Mouse (Mus musculus): ENCODE measurements at regions not wholly inside any gene's neighbourhood (a gene's known extent, or its start where the extent isn't known, plus 50 kb on each side); places are given as distances from the start of the nearest gene placed in this dataset.

DNA sequence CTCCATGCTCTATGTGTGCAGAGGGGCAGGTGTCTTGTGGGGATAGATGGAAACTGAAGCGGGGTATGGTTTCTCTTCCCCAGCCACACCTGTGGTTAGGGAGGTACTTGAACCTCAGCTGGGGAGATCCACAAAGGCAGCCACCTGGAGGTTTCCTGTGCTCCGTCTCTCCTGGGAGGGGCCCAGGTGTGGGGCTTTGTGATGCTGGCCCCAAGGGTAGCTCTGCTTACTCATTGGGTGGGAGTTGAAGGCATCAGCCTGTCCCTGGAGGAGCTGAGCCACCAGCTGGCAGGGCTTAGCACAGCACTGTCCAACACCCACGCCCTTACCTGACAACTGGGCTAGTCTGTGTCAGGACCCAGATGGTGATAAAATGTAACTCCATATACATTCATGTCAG, 81.4 kb downstream of the Lhx2 start:
- no peak for DNase-seq

DNA sequence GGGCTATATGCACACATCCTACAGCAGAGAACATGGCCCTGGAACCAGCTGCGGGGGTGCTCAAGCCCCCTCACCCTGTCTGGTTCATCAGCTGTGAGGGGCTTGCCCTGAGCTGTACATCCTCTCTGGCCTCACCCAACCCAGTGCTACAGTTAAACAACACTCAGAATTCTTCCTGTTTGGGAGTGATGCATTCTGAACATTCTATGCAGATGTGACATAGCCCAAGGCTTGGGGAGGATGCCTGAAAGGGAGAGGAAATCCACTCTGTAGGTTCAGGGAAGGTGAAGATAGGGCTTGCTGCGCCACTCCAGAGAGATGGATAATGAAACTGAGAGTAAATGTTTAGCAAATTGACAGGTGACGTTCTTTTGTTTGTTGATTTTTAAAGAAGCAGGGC, 83.3 kb downstream of the Lhx2 start:
- no peak for DNase-seq

DNA sequence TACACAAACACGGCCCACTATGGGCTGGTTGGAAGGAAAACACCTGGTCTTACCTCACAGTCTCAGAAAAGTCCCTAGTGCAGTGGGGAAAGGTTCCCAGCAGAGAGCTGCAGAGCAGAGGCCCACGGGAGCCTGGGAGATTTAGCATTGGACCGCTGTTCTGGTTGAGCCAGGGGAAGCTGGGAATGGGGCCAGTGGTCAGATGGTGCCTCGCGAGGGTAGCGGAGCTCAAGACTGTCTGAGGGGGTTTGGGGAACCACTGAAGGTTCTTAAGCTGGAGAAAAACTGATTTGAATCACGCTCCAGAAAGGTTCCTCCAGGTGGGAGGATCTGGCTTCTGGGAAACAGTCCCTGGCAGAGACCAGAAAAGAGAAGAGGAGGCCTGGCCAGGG, 84.8 kb downstream of the Lhx2 start:
- DNase-seq, result peak; percentile 69 to 78

DNA sequence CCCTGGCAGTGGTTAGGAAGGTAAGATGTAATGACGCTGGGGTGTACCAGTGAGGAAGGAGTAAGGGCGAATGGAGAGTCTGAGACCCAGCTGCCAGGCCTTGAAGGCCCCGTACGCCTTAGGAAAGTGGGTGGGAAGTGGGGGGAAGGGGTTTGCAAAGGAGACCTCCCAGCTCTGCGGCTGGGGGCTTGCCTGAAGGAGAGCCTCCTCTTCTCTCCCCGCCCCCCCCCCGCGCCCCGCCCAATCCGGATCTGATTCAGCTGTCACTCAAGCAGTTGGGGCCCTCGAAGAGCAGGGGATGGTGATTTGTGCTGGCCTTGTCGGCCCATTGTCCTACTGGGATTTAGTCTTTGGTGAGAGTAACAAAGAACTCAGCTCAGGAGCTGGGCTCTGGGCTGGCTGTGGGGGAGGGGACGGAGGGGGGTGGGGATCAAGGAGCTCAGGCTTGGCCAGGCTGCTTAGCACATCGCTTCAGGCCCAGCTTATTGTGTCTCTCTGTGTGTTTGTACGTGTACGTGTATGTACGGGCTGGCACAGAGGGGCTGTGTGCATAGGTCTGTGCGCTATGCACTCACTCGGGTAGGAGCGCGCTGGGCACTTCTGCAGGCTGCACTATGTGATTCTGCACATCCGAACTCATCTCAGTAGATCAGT, 85.3 kb downstream of the Lhx2 start:
- DNase-seq, result peak; percentile 26 to 34

DNA sequence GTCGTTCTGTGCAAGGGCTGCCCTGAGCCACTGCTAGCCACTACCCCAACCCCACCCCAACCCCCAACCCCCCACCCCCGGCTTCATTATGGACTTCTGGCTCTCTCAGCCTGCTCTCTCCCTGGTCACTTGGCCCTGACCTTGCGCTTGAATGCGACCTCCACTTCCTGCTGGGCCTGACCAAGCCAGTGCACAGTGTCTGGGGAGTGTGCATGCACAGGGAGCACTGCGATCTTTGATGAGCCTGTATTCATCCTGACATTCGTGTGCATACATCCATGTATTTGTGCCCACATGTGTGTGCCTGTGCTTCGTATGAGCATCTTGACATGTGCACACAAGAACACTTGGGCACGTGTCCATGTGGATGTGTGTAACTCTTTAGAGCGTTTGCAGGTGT, 85.9 kb downstream of the Lhx2 start:
- no peak for DNase-seq

DNA sequence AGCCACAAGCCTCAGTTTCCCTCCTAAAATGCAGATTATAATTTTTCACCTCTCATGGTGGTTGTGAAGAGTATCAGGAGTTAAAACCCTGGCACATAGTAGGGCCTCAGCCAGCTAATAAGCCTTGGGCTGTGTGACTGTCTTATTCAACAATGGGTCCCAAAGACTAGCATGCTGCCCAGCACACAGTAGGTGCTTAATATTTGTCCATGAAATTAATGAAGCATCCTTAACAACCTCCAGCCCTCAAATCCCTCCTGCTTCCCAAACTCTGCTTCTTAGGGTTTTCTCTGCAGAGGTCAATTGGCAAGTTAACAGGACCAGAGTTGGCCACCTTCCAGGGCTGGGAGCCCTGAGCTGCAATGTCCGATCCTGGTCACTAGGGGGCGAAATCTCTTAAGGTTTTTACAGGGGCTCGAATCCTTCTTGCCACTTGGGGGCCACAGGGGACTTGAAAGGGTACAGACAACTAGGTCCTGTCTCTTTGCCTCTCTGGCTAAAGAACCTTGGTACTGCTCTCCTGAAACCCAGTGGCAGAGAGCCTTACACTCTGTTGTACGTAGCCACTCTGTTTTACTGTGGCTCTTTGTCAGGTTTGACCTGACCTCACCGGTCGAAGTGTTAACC, 81.6 kb upstream of the Nek6 start:
- peak; percentile 83 to 84 for DNase-seq

DNA sequence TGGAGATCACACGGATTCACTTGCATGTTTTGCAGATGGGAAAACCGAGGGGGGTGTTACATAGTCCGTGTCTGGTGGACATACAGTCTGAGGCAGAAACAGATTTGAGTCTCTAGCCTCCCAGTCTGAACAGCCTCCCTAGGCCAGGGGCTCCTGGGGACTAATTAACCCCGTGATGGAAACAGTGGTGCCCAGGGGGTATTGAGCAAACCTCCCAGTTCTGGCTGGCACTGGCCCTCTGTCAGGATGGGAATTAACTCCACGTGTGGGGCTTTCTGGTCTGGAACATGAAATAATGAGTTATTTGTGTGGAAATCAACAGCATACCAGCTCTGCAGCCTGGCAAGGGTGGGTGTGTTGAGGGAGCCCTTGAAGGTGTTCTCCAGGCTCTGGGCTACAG, 79.9 kb upstream of the Nek6 start:
- DNase-seq, result no peak

DNA sequence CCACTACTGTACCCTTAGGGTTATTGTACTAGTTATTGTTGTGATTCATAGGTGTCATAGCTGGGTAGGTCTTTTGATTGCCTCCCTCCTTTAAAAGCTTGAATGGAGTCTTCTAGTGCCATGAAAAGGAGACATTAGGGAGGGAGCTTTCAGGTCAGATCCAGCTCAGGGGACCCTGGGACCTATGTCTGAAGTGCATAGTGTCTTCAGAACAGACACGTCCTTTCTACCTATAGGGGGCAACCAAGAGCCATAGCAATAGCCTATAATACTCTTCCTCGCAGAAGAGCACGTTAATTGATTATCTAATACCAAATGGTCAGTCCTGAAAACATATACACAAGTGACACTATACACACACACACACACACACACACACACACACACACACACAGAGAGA, 77.7 kb upstream of the Nek6 start:
- peak in 1 of 2 experiments; percentile 36 for DNase-seq

DNA sequence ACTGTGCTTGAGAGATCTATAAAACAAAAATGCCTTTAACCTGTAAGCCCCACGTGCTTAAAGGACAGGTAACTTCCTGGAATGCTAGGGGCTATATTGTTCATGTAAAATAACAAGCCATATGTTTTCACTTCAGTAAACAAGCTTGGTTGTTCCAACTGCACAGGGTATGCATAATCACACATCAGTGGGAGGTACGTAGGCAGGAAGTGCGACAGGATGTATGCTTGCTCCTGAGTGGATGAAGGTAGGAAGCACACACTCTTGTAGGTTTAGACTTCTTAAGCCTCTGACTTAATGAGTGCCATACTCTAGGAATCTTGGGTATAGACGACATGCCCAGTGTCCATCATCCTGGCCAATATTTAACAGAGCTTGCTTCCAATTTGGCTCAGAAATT, 74.7 kb upstream of the Nek6 start:
- DNase-seq, result no peak

DNA sequence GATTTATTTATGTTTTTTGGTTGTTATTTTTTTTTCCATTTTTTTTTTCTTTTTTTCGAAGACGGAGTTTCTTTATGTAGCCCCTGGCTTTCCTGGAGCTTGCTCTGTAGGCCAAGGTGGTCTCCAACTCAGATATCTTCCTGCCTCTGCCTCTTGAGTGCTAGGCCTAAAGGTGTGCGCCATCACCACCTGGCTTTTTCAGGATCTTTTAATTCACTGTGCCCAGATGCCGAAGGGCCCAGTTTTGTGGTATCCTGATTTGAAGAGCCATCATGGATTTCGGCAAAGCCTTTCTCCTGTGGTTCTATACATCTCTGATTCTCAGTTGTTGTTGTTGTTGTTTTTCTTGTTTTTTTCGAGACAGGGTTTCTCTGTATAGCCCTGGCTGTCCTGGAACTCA, 72.3 kb upstream of the Nek6 start:
- DNase-seq, result no peak

DNA sequence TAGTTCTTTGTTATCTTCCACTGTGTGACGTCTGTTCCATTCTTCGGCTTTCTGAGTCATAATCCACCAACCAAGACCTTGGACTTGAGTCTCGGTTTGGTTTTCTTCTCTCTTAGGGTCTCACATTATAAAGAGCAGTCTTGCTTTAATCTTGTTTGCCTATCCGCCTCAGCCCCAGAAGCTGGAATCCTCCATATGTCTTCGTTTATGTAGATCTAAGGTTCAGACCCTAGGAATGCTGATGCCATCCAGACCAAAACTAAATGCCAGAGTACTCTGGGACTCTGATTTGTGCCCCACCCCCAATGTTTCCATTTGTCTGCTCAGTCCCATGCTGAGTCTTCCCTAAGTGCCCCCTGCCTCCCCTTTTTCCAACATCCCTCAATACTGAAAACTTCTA, 71.5 kb upstream of the Nek6 start:
- DNase-seq, result no peak

DNA sequence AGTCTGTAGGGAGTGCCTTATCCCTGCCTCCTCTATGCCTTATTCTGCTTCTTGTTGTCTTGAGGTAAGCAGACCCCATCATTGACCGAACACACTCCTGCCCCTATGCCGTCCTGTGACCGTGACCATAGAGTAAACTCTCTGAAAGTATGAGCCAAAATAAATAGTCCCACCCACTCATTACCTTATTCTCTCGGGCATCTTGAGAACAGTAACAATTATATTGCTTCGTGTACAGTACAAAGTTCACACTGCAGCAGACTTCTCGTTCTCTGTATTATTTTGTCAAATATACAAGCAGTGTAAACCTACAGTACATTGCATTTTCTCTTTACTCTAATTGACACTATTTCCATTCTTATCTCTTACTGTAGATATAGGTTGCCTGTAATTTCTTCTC, 62.4 kb upstream of the Nek6 start:
- no peak for DNase-seq

DNA sequence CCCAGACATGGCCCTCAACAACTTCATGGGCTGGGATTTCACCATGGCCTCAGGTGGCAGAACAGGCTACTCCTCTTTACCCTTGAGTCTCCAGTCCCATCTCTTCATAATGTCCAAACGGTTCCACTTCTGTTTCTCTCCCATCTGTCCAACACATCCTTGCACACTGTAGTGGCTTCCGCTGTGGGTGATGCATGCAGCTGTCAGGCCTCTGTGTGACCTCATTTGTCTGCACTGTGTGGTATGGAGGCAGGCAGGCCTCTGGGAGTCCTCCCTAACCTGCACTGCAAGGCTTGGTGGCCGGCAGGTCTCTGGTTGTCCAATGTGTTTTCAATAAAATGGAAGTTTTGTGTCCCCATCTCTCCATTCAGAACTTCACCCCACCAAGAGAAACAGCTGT, 54.9 kb upstream of the Nek6 start:
- no peak for DNase-seq

DNA sequence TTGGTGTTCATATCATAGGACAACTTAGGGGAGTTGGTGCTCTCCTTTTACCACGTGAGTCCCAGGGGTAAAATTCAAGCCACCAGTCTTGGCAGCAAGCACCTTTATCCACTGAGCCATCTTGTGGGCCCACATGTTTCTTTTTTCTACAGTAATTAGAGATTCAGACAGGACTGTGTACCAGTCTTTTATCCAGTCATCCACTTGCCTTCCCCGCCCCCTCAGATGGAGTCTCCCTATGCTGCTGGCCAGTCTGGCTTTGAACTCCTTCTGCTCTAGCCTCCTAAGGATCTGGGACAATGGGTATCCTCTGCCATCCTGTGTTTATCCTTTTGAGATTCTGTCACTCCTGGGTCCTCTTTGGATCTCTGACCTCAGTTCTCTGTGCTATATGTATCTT, 51.1 kb upstream of the Nek6 start:
- no peak for DNase-seq

DNA sequence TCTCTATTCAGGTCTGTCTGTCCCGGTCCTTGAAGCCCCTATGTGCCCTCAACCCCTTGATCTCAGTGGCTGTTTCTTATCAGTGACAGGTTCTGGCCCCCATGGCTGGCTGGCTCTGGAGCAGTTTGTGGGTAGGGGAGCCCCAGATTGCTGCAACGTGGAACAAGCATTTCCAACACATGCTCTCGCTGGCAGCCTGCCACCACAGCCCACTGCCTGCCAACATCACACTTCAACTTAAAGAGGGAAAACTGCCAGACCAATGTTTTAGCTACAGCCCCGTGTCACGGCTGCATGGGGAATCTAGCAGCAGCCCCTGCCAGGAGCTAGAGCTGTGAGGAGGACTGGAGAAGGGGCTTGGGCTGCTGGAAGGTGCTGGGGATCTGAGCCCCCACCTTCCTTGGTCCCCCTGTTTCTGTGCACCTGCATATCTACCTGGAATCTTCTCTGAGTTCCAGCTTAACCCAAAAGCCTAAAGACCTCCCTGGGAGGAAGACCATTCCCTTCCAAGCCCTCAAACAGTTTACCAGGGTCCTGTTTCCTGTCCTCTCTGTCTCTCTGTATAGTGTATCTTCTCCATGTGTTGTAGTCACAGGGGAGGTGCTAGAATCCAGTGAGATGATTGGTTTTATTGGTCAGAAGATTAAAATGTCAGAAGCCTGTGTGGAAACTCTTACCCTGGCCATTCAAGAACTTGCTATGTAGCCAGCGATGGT, 50.5 kb upstream of the Nek6 start:
- DNase-seq, result peak; percentile 51 to 69

Measured in cerebellum, postnatal 25 days (tissue).